Mouse (Mus musculus) cerebellum, adult 2 months (tissue): ENCODE data around the gene Mctp1.

Experiments used
- CTCF ChIP-seq: fragments of 200-500 bp; IDR thresholded peaks from 2 replicates; pipeline ENCODE4 v1.5.1; 2011; ENCODE audit warnings: low read depth, mild to moderate bottlenecking, control low read depth, low read length, moderate library complexity, borderline replicate concordance; ENCODE audit not compliant: insufficient read depth
- POLR2A ChIP-seq: fragments of 200-500 bp; IDR thresholded peaks from 2 replicates; pipeline ENCODE4 v1.6.1; 2011; ENCODE audit warnings: low read length, control low read depth, borderline replicate concordance; ENCODE audit not compliant: insufficient read depth

- no peak for TF ChIP-seq CTCF
- no peak for TF ChIP-seq POLR2A
Measured at GRCm38 (mm10) chr13:76840712-76841111, 456.4 kb downstream of the Mctp1 start.
